Mouse (Mus musculus) layer of hippocampus, adult 2 months (tissue): ENCODE measurements around the gene Ttc8. TPM values are rescaled to one million over a fixed set of nuclear protein-coding genes. Genes with fewer than 3 reads are reported as not detected.

Experiments
- DNase-seq, 2 experiments: peaks; one replicate each; pipeline ENCODE4 v3.0.0; 2022; ENCODE audit warnings: low spot score in 2 of 2
- H3K27ac ChIP-seq: fragments of 200-600 bp; 2 replicates; pipeline ENCODE4 v1.8.1; 2022
- H3K4me3 ChIP-seq: fragments of 200-600 bp; 2 replicates; pipeline ENCODE4 v1.8.1; 2022; ENCODE audit warnings: mild to moderate bottlenecking
- CTCF ChIP-seq: fragments of 200-600 bp; conservative IDR thresholded peaks from 2 replicates; pipeline ENCODE4 v1.8.1; 2022; ENCODE audit warnings: antibody characterized with exemption, mild to moderate bottlenecking, moderate library complexity
- long read RNA-seq, 2 experiments: library from polyadenylated mRNA; stranded (forward); transcript quantifications; one replicate each; pipeline ENCODE4 v2.0.0; 2021; ENCODE audit warnings: borderline mapping rate in 2 of 2
- total RNA-seq, 2 experiments: library from RNA; stranded (reverse); gene quantifications; 2 replicates each; pipeline ENCODE4 v1.2.3; 2021

Ttc8 gene
- 10 to 100 TPM; 43.7 to 59.0 TPM for total RNA-seq
- long read RNA-seq, experiment 1, transcript Ttc8-202 (14 exons, 2,272 nt), result major isoform, 8 of 17 reads
- long read RNA-seq, experiment 1, partial matches to known transcripts, result 4 of 17 reads
- long read RNA-seq, experiment 1, other reads (novel, unspliced or antisense), result 5 of 17 reads
- long read RNA-seq, experiment 2, transcript Ttc8-202 (14 exons, 2,272 nt), result major isoform, 13 of 19 reads
- long read RNA-seq, experiment 2, partial matches to known transcripts, result 5 of 19 reads
- long read RNA-seq, experiment 2, other reads (novel, unspliced or antisense), result 1 of 19 reads

GRCm38 (mm10) chr12:98920194-98920991, at the start of gene Ttc8:
Gene Ttc8 (plus strand): TSS chr12:98920574.
- peak; percentile 86 to 87 for DNase-seq
- H3K27ac ChIP-seq, result peak within 1 kb of the TSS; percentile 98
- no peak for TF ChIP-seq CTCF
- peak within 1 kb of the TSS; percentile 83 for H3K4me3 ChIP-seq

GRCm38 (mm10) chr12:98872836-98873235, 47.5 kb upstream of the Ttc8 start:
- DNase-seq, result no peak
- Histone ChIP-seq H3K4me3 (no peak overlapping the region), H3K27ac (no peak overlapping the region)
- TF ChIP-seq CTCF, result no peak

GRCm38 (mm10) chr12:98875216-98875615, 45.2 kb upstream of the Ttc8 start:
- Histone ChIP-seq H3K4me3 (no peak overlapping the region), H3K27ac (no peak overlapping the region)
- no peak for TF ChIP-seq CTCF
- DNase-seq, result no peak

- H3K27ac ChIP-seq, result no peak overlapping the region
- DNase-seq, result no peak
- no peak overlapping the region for H3K4me3 ChIP-seq
- no peak for TF ChIP-seq CTCF
Measured at GRCm38 (mm10) chr12:98878693-98879092, 41.7 kb upstream of the Ttc8 start.

- no peak for TF ChIP-seq CTCF
- no peak overlapping the region for H3K27ac ChIP-seq
Measured at GRCm38 (mm10) chr12:98881796-98882195, 38.6 kb upstream of the Ttc8 start.

GRCm38 (mm10) chr12:98884515-98884914, 35.9 kb upstream of the Ttc8 start:
- H3K4me3 ChIP-seq, result no peak overlapping the region
- H3K27ac ChIP-seq, result no peak overlapping the region
- DNase-seq, result no peak
- peak; percentile 77 for TF ChIP-seq CTCF

More at GRCm38 (mm10) chr12:98881796-98882195, 38.6 kb upstream of the Ttc8 start:
- no peak for DNase-seq
- H3K4me3 ChIP-seq, result no peak overlapping the region

GRCm38 (mm10) chr12:98896761-98897160, 23.6 kb upstream of the Ttc8 start:
- Histone ChIP-seq H3K27ac (no peak overlapping the region), H3K4me3 (no peak overlapping the region)
- no peak for TF ChIP-seq CTCF
- DNase-seq, result no peak

- Histone ChIP-seq H3K4me3 (peak overlapping the region; percentile 91), H3K27ac (peak overlapping the region; percentile 92)
- no peak for DNase-seq
- no peak for TF ChIP-seq CTCF
Measured at GRCm38 (mm10) chr12:98899676-98900075, 20.7 kb upstream of the Ttc8 start.

GRCm38 (mm10) chr12:98900341-98900880, 20.0 kb upstream of the Ttc8 start:
- peak overlapping the region; percentile 92 for H3K27ac ChIP-seq
- TF ChIP-seq CTCF, result no peak
- DNase-seq, result peak in 1 of 2 experiments; percentile 23
- peak overlapping the region; percentile 91 for H3K4me3 ChIP-seq

GRCm38 (mm10) chr12:98900881-98901801, 19.2 kb upstream of the Ttc8 start, which contains the start of gene Eml5:
Gene Eml5 (minus strand): TSS chr12:98901484.
- Histone ChIP-seq H3K4me3 (peak within 1 kb of the TSS; percentile 91), H3K27ac (peak within 1 kb of the TSS; percentile 92)
- DNase-seq, result peak; percentile 76 to 82
- TF ChIP-seq CTCF, result peak; percentile 37

GRCm38 (mm10) chr12:98905466-98905865, 14.9 kb upstream of the Ttc8 start:
- Histone ChIP-seq H3K27ac (no peak overlapping the region), H3K4me3 (no peak overlapping the region)
- TF ChIP-seq CTCF, result no peak
- no peak for DNase-seq

GRCm38 (mm10) chr12:98910096-98910495, 10.3 kb upstream of the Ttc8 start:
- no peak for DNase-seq
- no peak for TF ChIP-seq CTCF
- Histone ChIP-seq H3K27ac (no peak overlapping the region), H3K4me3 (no peak overlapping the region)

GRCm38 (mm10) chr12:98931174-98931573, 10.8 kb downstream of the Ttc8 start:
- no peak for DNase-seq
- no peak overlapping the region for H3K4me3 ChIP-seq
- no peak for TF ChIP-seq CTCF

More at GRCm38 (mm10) chr12:98931174-98931573, 10.8 kb downstream of the Ttc8 start:
- H3K27ac ChIP-seq, result no peak overlapping the region
